Comparison of ENCODE assay signal across 24 mouse cellular contexts in genomic region chr2:73440319-73440718, GRCm38 (mm10). TPM values are rescaled to one million over a fixed set of nuclear protein-coding genes. Genes with fewer than 3 reads are reported as not detected.
DNase-seq lines count a peak whose midpoint lies in the region; ATAC-seq and TF ChIP-seq lines count a peak whose summit lies in the region.
"Had no signal": no experiment of that assay in that cellular context is flagged by ENCODE, and none has a peak within 500 bp of the region (broad histone marks: within the 10 kb centered on the region; RNA-seq: fewer than 3 reads in every experiment).

No protein-coding gene starts in this region.

- DNase-seq in forebrain, embryonic 14.5 days (ENCODE audit: low spot score) = peak; percentile 52
- no peak for DNase-seq in layer of hippocampus, adult 2 months (ENCODE audit: low spot score in 2 of 2)
- DNase-seq in layer of hippocampus, postnatal 25 days (ENCODE audit: extremely low spot score in 1 of 2, low spot score in 1 of 2) = no peak
- DNase-seq in brain, embryonic 14.5 days (ENCODE audit: low read depth) = peak; percentile 45
- DNase-seq in midbrain, postnatal 0 days (ENCODE audit: low spot score) = no peak
- DNase-seq in right cerebral cortex, adult 18-20 months = no peak
- DNase-seq: adrenal gland, adult 8-10 months; adrenal gland, postnatal 25 days; cerebellum, adult 18-20 months; cerebellum, adult 9-10 months; cerebellum, postnatal 25 days; gastrocnemius, postnatal 25 days; heart, adult 18-20 months; heart, postnatal 10 days; heart, postnatal 36 days had no signal

- no peak for TF ChIP-seq POLR2A in brain, embryonic 14.5 days (IDR thresholded peaks at IDR 0.05; ENCODE audit: borderline replicate concordance, extremely low read depth, insufficient read depth, insufficient read length, poor library complexity, severe bottlenecking)

- no peak for TF ChIP-seq CTCF in layer of hippocampus, adult 2 months (conservative IDR thresholded peaks at IDR 0.05)
- no peak for TF ChIP-seq CTCF in brain, embryonic 14.5 days (IDR thresholded peaks at IDR 0.05; ENCODE audit: borderline replicate concordance, extremely low read depth, insufficient read depth, insufficient read length)
- TF ChIP-seq CTCF in midbrain, postnatal 0 days (IDR thresholded peaks at IDR 0.05) = no peak

- H3K9me3 ChIP-seq in forebrain, embryonic 14.5 days (replicated peaks; ENCODE audit: control insufficient read depth, low read length) = no peaks in the 10 kb centered on the region
- no peaks in the 10 kb centered on the region for H3K9me3 ChIP-seq in forebrain, embryonic 16.5 days (ENCODE audit: control insufficient read depth, low read length)
- no peaks in the 10 kb centered on the region for H3K9me3 ChIP-seq in midbrain, postnatal 0 days (ENCODE audit: low read length)
- H3K9me3 ChIP-seq: embryonic facial prominence, embryonic 12.5 days; embryonic facial prominence, embryonic 15.5 days; forebrain, embryonic 12.5 days; heart, embryonic 12.5 days; heart, embryonic 15.5 days; hindbrain, embryonic 10.5 days; hindbrain, embryonic 15.5 days had no signal

- H3K36me3 ChIP-seq in forebrain, embryonic 14.5 days (ENCODE audit: control insufficient read depth, insufficient read depth, low read length) = no peaks in the 10 kb centered on the region
- no peaks in the 10 kb centered on the region for H3K36me3 ChIP-seq in forebrain, embryonic 16.5 days (ENCODE audit: control insufficient read depth, insufficient read depth)
- no peaks in the 10 kb centered on the region for H3K36me3 ChIP-seq in midbrain, postnatal 0 days (ENCODE audit: insufficient read depth, low read length)
- H3K36me3 ChIP-seq: hindbrain, embryonic 15.5 days had no signal

- no peaks in the 10 kb centered on the region for H3K27me3 ChIP-seq in forebrain, embryonic 14.5 days (replicated peaks; ENCODE audit: control insufficient read depth, insufficient read depth, low read length)
- no peaks in the 10 kb centered on the region for H3K27me3 ChIP-seq in forebrain, embryonic 16.5 days (replicated peaks; ENCODE audit: control insufficient read depth, insufficient read depth, low read length)
- H3K27me3 ChIP-seq in midbrain, postnatal 0 days (ENCODE audit: insufficient read depth, low read length) = no peaks in the 10 kb centered on the region
- H3K27me3 ChIP-seq: embryonic facial prominence, embryonic 12.5 days; embryonic facial prominence, embryonic 15.5 days; forebrain, embryonic 12.5 days; heart, embryonic 12.5 days; heart, embryonic 15.5 days; hindbrain, embryonic 15.5 days had no signal

- no peaks in the 10 kb centered on the region for H3K4me1 ChIP-seq in forebrain, embryonic 14.5 days (ENCODE audit: control insufficient read depth, insufficient read depth, low read length)
- H3K4me1 ChIP-seq in forebrain, embryonic 16.5 days (replicated peaks; ENCODE audit: control insufficient read depth, insufficient read depth, low read length) = no peaks in the 10 kb centered on the region
- 0 out of 2 replicates have a peak, but pooled peaks cover 6% of the 10 kb centered on the region for H3K4me1 ChIP-seq in midbrain, postnatal 0 days (ENCODE audit: insufficient read depth, low read length)

- no peak overlapping the region for H3K4me3 ChIP-seq in forebrain, embryonic 14.5 days (ENCODE audit: low read depth, low read length)
- H3K4me3 ChIP-seq in forebrain, embryonic 16.5 days (replicated peaks; ENCODE audit: low read length) = no peak overlapping the region
- peak overlapping the region; percentile 39 for H3K4me3 ChIP-seq in layer of hippocampus, adult 2 months
- H3K4me3 ChIP-seq in midbrain, postnatal 0 days (ENCODE audit: low read depth, low read length) = no peak overlapping the region
- H3K4me3 ChIP-seq: embryonic facial prominence, embryonic 12.5 days; embryonic facial prominence, embryonic 15.5 days; forebrain, embryonic 12.5 days; heart, embryonic 12.5 days; heart, embryonic 15.5 days; hindbrain, embryonic 10.5 days; hindbrain, embryonic 15.5 days had no signal

- no peak for ATAC-seq in forebrain, embryonic 14.5 days
- ATAC-seq in forebrain, embryonic 16.5 days = no peak
- no peak for ATAC-seq in midbrain, postnatal 0 days (ENCODE audit: low FRiP score)
- ATAC-seq: activated CD4-positive, CD25-positive, alpha-beta regulatory T cell, adult 4 months had no signal

- H3K9ac ChIP-seq in forebrain, embryonic 14.5 days (ENCODE audit: low read length) = no peak overlapping the region
- no peak overlapping the region for H3K9ac ChIP-seq in forebrain, embryonic 16.5 days (replicated peaks; ENCODE audit: low read depth, low read length)
- no peak overlapping the region for H3K9ac ChIP-seq in midbrain, postnatal 0 days (replicated peaks; ENCODE audit: low read length, poor library complexity, severe bottlenecking)
- H3K9ac ChIP-seq: embryonic facial prominence, embryonic 12.5 days; embryonic facial prominence, embryonic 15.5 days; forebrain, embryonic 12.5 days; heart, embryonic 12.5 days; heart, embryonic 15.5 days; hindbrain, embryonic 15.5 days had no signal

- H3K27ac ChIP-seq in forebrain, embryonic 14.5 days (ENCODE audit: low read depth, low read length) = no peak overlapping the region
- no peak overlapping the region for H3K27ac ChIP-seq in forebrain, embryonic 16.5 days (ENCODE audit: low read length)
- H3K27ac ChIP-seq in layer of hippocampus, adult 2 months = peak overlapping the region; percentile 86
- peak overlapping the region; percentile 26; the same call in 1 of the 2 replicates for H3K27ac ChIP-seq in midbrain, postnatal 0 days (ENCODE audit: low read depth, low read length)
- H3K27ac ChIP-seq: embryonic facial prominence, embryonic 12.5 days; embryonic facial prominence, embryonic 15.5 days; forebrain, embryonic 12.5 days; heart, embryonic 15.5 days; hindbrain, embryonic 10.5 days; hindbrain, embryonic 15.5 days had no signal

- no peak overlapping the region for H3K4me2 ChIP-seq in forebrain, embryonic 14.5 days (ENCODE audit: low read length)
- no peak overlapping the region for H3K4me2 ChIP-seq in forebrain, embryonic 16.5 days (ENCODE audit: low read length)
- H3K4me2 ChIP-seq in midbrain, postnatal 0 days (ENCODE audit: low read depth, low read length, poor library complexity, severe bottlenecking) = no peak overlapping the region
- H3K4me2 ChIP-seq: embryonic facial prominence, embryonic 12.5 days; embryonic facial prominence, embryonic 15.5 days; forebrain, embryonic 12.5 days; heart, embryonic 12.5 days; heart, embryonic 15.5 days; hindbrain, embryonic 15.5 days had no signal

- WGBS in forebrain, embryonic 14.5 days = 30% methylated on average over 2 of the region's 2 CpGs
- WGBS in forebrain, embryonic 16.5 days = 23% methylated on average over 2 of the region's 2 CpGs
- WGBS in midbrain, postnatal 0 days = 32% methylated on average over 2 of the region's 2 CpGs

RNA-seq across cellular contexts. Expression of gene Gpr155, which starts 53.9 kb away (rescaled TPM):
- polyA plus RNA-seq in forebrain, embryonic 14.5 days (2014; fragmentation: Nextera tagmentation; extraction: Ambion mirVana) = 9.1 and 9.4 TPM in 2 replicates
- polyA plus RNA-seq in forebrain, embryonic 16.5 days (2015; fragmentation: Nextera tagmentation; extraction: Ambion mirVana) = 12.2 and 14.3 TPM in 2 replicates
- total RNA-seq in layer of hippocampus, adult 2 months (2021) = 10 to 100 TPM; 58.1 to 65.6 TPM
- total RNA-seq in layer of hippocampus, postnatal 25 days (2021) = 10 to 100 TPM; 54.9 to 62.0 TPM
- polyA plus RNA-seq in brain, embryonic 14.5 days (2012; rRNA removed) = 7.7 and 8.8 TPM in 2 replicates
- total RNA-seq in midbrain, postnatal 0 days (2014; rRNA removed) = 13.6 and 26.5 TPM in 2 replicates
- 9.9 and 11.8 TPM in 2 replicates for polyA plus RNA-seq in midbrain, postnatal 0 days (2015; fragmentation: Nextera tagmentation; extraction: Ambion mirVana)

Comparison
In these comparisons a context has a peak if more than half of its experiments do, and no peak if none do; other contexts are left out.
1. DNase-seq: peak in forebrain, embryonic 14.5 days (single experiment) and brain, embryonic 14.5 days (single experiment); none in layer of hippocampus, adult 2 months (0 of 2), layer of hippocampus, postnatal 25 days (0 of 2), midbrain, postnatal 0 days (single experiment) and right cerebral cortex, adult 18-20 months (single experiment).
2. H3K27ac ChIP-seq: peak in layer of hippocampus, adult 2 months (single experiment) and midbrain, postnatal 0 days (single experiment); none in forebrain, embryonic 14.5 days (single experiment) and forebrain, embryonic 16.5 days (single experiment).